Mouse (Mus musculus): Measurements from ENCODE around the gene Cep135. TPM values are rescaled to one million over a fixed set of nuclear protein-coding genes. Genes with fewer than 3 reads are reported as not detected.

Gene Cep135
- polyA plus RNA-seq, 1 experiment from 2014 or later = 4.0 TPM

GRCm38 (mm10) chr5:76589311-76589710 is 813 bp downstream of the Cep135 start:
- WGBS = 5% methylated on average over 7 of the region's 7 CpGs

GRCm38 (mm10) chr5:76590009-76590408 is 1.5 kb downstream of the Cep135 start:
- Histone ChIP-seq H3K4me3 (ENCODE audit: low read depth, low read length) (no peak overlapping the region), H3K36me3 (ENCODE audit: control insufficient read depth, insufficient read depth, low read length) (peaks cover 14% of the 10 kb centered on the region; the same call in 1 of the 2 replicates), H3K9ac (replicated peaks; ENCODE audit: low read depth, low read length) (no peak overlapping the region), H3K4me1 (ENCODE audit: control insufficient read depth, insufficient read depth, low read length) (no peaks in the 10 kb centered on the region), H3K27me3 (ENCODE audit: control insufficient read depth, insufficient read depth, low read length) (no peaks in the 10 kb centered on the region), H3K9me3 (ENCODE audit: control insufficient read depth, low read length) (no peaks in the 10 kb centered on the region), H3K4me2 (ENCODE audit: low read depth, low read length) (no peak overlapping the region), H3K27ac (ENCODE audit: low read depth, low read length) (no peak overlapping the region)
- 82% methylated on average over 2 of the region's 2 CpGs for WGBS
- no peak for ATAC-seq (ENCODE audit: low read depth)

More at GRCm38 (mm10) chr5:76589311-76589710, 813 bp downstream of the Cep135 start:
- Histone ChIP-seq H3K9ac (replicated peaks; ENCODE audit: low read depth, low read length) (peak overlapping the region; percentile 72), H3K4me2 (ENCODE audit: low read depth, low read length) (peak overlapping the region; percentile 66), H3K27me3 (ENCODE audit: control insufficient read depth, insufficient read depth, low read length) (no peaks in the 10 kb centered on the region), H3K9me3 (ENCODE audit: control insufficient read depth, low read length) (no peaks in the 10 kb centered on the region), H3K27ac (ENCODE audit: low read depth, low read length) (no peak overlapping the region; the same call in 1 of the 2 replicates), H3K36me3 (ENCODE audit: control insufficient read depth, insufficient read depth, low read length) (0 out of 2 replicates have a peak, but pooled peaks cover 7% of the 10 kb centered on the region), H3K4me1 (ENCODE audit: control insufficient read depth, insufficient read depth, low read length) (no peaks in the 10 kb centered on the region), H3K4me3 (ENCODE audit: low read depth, low read length) (peak overlapping the region; percentile 71)
- no peak; the same call in 1 of the 2 replicates for ATAC-seq (ENCODE audit: low read depth)

DNA sequence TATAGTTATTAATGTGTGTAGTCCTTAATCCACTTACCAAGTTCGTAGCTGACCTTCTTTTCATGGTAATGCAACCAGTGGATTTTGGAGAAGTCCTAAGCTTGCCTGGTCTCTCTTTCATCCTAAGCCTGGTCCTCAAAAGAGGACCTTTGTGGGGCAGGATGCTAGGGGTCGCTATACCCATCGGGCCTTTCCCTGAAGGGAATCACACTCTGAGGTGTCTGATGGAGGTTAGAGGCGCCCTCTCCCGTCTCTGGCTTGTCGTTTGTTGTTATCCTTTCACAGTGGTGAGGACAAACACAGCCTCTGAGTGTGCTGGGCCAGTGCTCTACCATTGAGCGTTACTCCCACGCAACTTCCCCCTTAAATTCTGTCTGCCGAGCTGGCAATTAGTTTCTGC is 3.4 kb downstream of the Cep135 start:
- Histone ChIP-seq H3K9me3 (ENCODE audit: control insufficient read depth, low read length) (no peaks in the 10 kb centered on the region), H3K4me1 (ENCODE audit: control insufficient read depth, insufficient read depth, low read length) (no peaks in the 10 kb centered on the region), H3K27me3 (ENCODE audit: control insufficient read depth, insufficient read depth, low read length) (no peaks in the 10 kb centered on the region), H3K4me2 (ENCODE audit: low read depth, low read length) (no peak overlapping the region), H3K36me3 (ENCODE audit: control insufficient read depth, insufficient read depth, low read length) (peaks cover 24% of the 10 kb centered on the region), H3K27ac (ENCODE audit: low read depth, low read length) (no peak overlapping the region), H3K4me3 (ENCODE audit: low read depth, low read length) (no peak overlapping the region), H3K9ac (replicated peaks; ENCODE audit: low read depth, low read length) (no peak overlapping the region)
- 62% methylated on average over 9 of the region's 9 CpGs for WGBS
- no peak for ATAC-seq (ENCODE audit: low read depth)

DNA sequence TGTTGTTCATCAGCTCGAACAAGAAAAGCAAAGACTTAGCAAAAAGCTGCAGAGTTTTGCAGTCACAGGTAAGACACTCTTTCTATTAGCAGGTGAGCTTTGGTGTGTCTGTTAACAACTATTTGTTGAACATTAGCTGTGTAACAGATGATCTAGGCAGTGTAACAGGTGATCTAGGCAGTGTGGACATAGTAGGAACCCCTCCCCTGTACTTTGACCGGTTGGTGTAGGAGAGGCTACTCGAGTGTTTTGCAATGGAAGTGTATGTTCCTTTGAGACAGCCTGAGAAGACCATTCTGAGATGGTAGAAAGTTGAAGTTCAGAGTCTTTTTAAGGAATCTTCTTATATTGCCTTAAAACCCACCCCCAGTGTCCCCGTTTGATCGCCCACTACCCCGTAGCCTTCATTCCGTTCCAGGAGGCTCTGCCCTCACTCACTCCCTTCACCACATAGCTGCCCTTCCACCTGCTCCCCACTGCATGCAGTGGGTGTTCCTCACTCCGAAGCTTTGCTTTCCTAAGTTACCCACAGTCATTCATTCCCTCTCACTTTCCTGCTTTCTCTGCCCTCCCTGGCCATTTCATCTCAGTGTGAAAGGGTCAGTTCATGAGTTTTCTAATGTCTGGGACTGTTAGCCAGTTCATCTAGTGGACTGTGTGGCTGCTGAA is 21.3 kb downstream of the Cep135 start:
- H3K9me3 ChIP-seq (ENCODE audit: control insufficient read depth, low read length) = no peaks in the 10 kb centered on the region
- WGBS = 93% methylated on average over 8 of the region's 8 CpGs
- H3K4me3 ChIP-seq (ENCODE audit: low read depth, low read length) = no peak overlapping the region
- no peak overlapping the region for H3K4me2 ChIP-seq (ENCODE audit: low read depth, low read length)
- H3K4me1 ChIP-seq (ENCODE audit: control insufficient read depth, insufficient read depth, low read length) = no peaks in the 10 kb centered on the region
- peaks cover 4% of the 10 kb centered on the region; the same call in 1 of the 2 replicates for H3K36me3 ChIP-seq (ENCODE audit: control insufficient read depth, insufficient read depth, low read length)
- no peak overlapping the region for H3K9ac ChIP-seq (replicated peaks; ENCODE audit: low read depth, low read length)
- no peak overlapping the region for H3K27ac ChIP-seq (ENCODE audit: low read depth, low read length)
- ATAC-seq (ENCODE audit: low read depth) = no peak
- H3K27me3 ChIP-seq (ENCODE audit: control insufficient read depth, insufficient read depth, low read length) = no peaks in the 10 kb centered on the region

DNA sequence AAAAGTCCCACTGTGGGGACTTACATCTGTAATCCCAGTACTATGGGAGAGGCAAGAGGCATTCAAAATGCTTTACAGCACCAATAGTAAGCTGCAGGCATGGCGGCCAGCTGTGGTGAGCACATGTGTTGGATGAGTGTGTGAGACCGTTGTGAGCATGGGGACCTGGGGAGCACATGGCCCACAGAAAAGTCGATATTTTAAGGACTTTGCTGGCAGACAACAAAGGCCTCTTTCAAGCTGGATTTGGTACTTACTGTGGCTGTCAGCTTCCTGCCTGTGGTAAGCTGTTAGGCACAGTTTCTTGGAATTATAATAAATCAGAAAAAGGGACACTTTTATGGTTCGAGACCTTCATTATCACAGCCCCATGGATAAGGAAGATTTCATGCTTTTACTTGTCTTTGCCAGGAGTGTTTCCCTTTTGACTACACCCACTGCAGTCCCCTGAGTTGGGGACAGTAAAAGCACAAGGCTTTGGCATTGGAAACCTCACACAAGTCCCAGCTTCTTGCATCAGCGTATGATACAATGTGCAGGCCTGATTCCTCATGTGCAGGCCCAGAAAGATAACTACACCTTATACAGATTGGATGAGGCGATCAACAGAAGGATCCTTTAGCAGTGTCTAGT is 24.5 kb downstream of the Cep135 start:
- no peak for ATAC-seq (ENCODE audit: low read depth)
- H3K4me1 ChIP-seq (ENCODE audit: control insufficient read depth, insufficient read depth, low read length) = no peaks in the 10 kb centered on the region
- no peak overlapping the region for H3K4me2 ChIP-seq (ENCODE audit: low read depth, low read length)
- no peaks in the 10 kb centered on the region for H3K9me3 ChIP-seq (ENCODE audit: control insufficient read depth, low read length)
- H3K27me3 ChIP-seq (ENCODE audit: control insufficient read depth, insufficient read depth, low read length) = no peaks in the 10 kb centered on the region
- 47% methylated on average over 6 of the region's 6 CpGs for WGBS
- H3K36me3 ChIP-seq (ENCODE audit: control insufficient read depth, insufficient read depth, low read length) = peaks cover 5% of the 10 kb centered on the region; the same call in 1 of the 2 replicates
- no peak overlapping the region for H3K9ac ChIP-seq (replicated peaks; ENCODE audit: low read depth, low read length)
- no peak overlapping the region for H3K4me3 ChIP-seq (ENCODE audit: low read depth, low read length)
- no peak overlapping the region for H3K27ac ChIP-seq (ENCODE audit: low read depth, low read length)

GRCm38 (mm10) chr5:76615276-76615675 is 26.8 kb downstream of the Cep135 start:
- ATAC-seq (ENCODE audit: low read depth) = no peak

GRCm38 (mm10) chr5:76616196-76616747 is 27.8 kb downstream of the Cep135 start:
- Histone ChIP-seq H3K4me1 (ENCODE audit: control insufficient read depth, insufficient read depth, low read length) (no peaks in the 10 kb centered on the region), H3K4me3 (ENCODE audit: low read depth, low read length) (no peak overlapping the region), H3K27me3 (ENCODE audit: control insufficient read depth, insufficient read depth, low read length) (no peaks in the 10 kb centered on the region), H3K27ac (ENCODE audit: low read depth, low read length) (no peak overlapping the region), H3K9ac (replicated peaks; ENCODE audit: low read depth, low read length) (no peak overlapping the region), H3K4me2 (ENCODE audit: low read depth, low read length) (no peak overlapping the region), H3K9me3 (ENCODE audit: control insufficient read depth, low read length) (no peaks in the 10 kb centered on the region), H3K36me3 (ENCODE audit: control insufficient read depth, insufficient read depth, low read length) (0 out of 2 replicates have a peak, but pooled peaks cover 4% of the 10 kb centered on the region)
- ATAC-seq (ENCODE audit: low read depth) = no peak
- WGBS = 94% methylated on average over 2 of the region's 2 CpGs

More at GRCm38 (mm10) chr5:76615276-76615675, 26.8 kb downstream of the Cep135 start:
- no peak overlapping the region for H3K9ac ChIP-seq (replicated peaks; ENCODE audit: low read depth, low read length)
- H3K9me3 ChIP-seq (ENCODE audit: control insufficient read depth, low read length) = no peaks in the 10 kb centered on the region
- H3K4me1 ChIP-seq (ENCODE audit: control insufficient read depth, insufficient read depth, low read length) = no peaks in the 10 kb centered on the region
- no peak overlapping the region for H3K27ac ChIP-seq (ENCODE audit: low read depth, low read length)
- H3K36me3 ChIP-seq (ENCODE audit: control insufficient read depth, insufficient read depth, low read length) = 0 out of 2 replicates have a peak, but pooled peaks cover 3% of the 10 kb centered on the region
- no peak overlapping the region for H3K4me2 ChIP-seq (ENCODE audit: low read depth, low read length)
- 94% methylated on average over 8 of the region's 8 CpGs for WGBS
- H3K4me3 ChIP-seq (ENCODE audit: low read depth, low read length) = no peak overlapping the region
- H3K27me3 ChIP-seq (ENCODE audit: control insufficient read depth, insufficient read depth, low read length) = no peaks in the 10 kb centered on the region

DNA sequence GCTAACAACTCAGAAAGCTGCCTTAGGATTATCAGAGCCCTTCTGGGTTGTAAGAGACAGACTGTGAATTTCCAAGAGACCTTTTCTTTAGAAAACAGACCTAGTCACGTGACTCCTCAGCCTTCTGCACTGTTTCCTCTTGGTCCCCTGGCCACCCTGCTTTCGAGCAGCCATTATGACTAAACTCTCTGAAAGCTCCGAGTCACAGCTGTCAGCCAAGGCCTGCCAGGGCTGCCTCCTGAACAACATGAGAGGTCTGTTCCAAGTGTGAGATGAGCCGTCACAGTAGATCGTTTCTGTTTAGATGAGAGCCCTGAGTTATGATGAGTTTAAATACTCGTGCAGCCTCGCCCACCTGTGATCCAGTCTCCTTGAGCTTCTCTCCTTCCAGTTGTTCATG is 30.3 kb downstream of the Cep135 start:
- Histone ChIP-seq H3K9ac (replicated peaks; ENCODE audit: low read depth, low read length) (no peak overlapping the region), H3K9me3 (ENCODE audit: control insufficient read depth, low read length) (no peaks in the 10 kb centered on the region), H3K4me2 (ENCODE audit: low read depth, low read length) (no peak overlapping the region), H3K4me3 (ENCODE audit: low read depth, low read length) (no peak overlapping the region), H3K36me3 (ENCODE audit: control insufficient read depth, insufficient read depth, low read length) (0 out of 2 replicates have a peak, but pooled peaks cover 7% of the 10 kb centered on the region), H3K4me1 (ENCODE audit: control insufficient read depth, insufficient read depth, low read length) (no peaks in the 10 kb centered on the region), H3K27ac (ENCODE audit: low read depth, low read length) (no peak overlapping the region), H3K27me3 (ENCODE audit: control insufficient read depth, insufficient read depth, low read length) (no peaks in the 10 kb centered on the region)
- ATAC-seq (ENCODE audit: low read depth) = no peak
- WGBS = 81% methylated on average over 7 of the region's 7 CpGs

- 96% methylated on average over 9 of the region's 9 CpGs for WGBS
- Histone ChIP-seq H3K4me1 (ENCODE audit: control insufficient read depth, insufficient read depth, low read length) (no peaks in the 10 kb centered on the region), H3K9me3 (ENCODE audit: control insufficient read depth, low read length) (no peaks in the 10 kb centered on the region), H3K4me2 (ENCODE audit: low read depth, low read length) (no peak overlapping the region), H3K27ac (ENCODE audit: low read depth, low read length) (no peak overlapping the region), H3K9ac (replicated peaks; ENCODE audit: low read depth, low read length) (no peak overlapping the region), H3K36me3 (ENCODE audit: control insufficient read depth, insufficient read depth, low read length) (0 out of 2 replicates have a peak, but pooled peaks cover 4% of the 10 kb centered on the region), H3K27me3 (ENCODE audit: control insufficient read depth, insufficient read depth, low read length) (no peaks in the 10 kb centered on the region), H3K4me3 (ENCODE audit: low read depth, low read length) (no peak overlapping the region)
- no peak for ATAC-seq (ENCODE audit: low read depth)
Measured at GRCm38 (mm10) chr5:76623759-76624158, 35.3 kb downstream of the Cep135 start.
